Mouse (Mus musculus): Measurements from ENCODE around the gene Zfp451.
"Not testable (repeated sequence)": the region's sequence is repeated elsewhere in the genome, so short reads cannot be mapped to it uniquely, and the experiment has no call there.

The Zfp451 gene

DNA sequence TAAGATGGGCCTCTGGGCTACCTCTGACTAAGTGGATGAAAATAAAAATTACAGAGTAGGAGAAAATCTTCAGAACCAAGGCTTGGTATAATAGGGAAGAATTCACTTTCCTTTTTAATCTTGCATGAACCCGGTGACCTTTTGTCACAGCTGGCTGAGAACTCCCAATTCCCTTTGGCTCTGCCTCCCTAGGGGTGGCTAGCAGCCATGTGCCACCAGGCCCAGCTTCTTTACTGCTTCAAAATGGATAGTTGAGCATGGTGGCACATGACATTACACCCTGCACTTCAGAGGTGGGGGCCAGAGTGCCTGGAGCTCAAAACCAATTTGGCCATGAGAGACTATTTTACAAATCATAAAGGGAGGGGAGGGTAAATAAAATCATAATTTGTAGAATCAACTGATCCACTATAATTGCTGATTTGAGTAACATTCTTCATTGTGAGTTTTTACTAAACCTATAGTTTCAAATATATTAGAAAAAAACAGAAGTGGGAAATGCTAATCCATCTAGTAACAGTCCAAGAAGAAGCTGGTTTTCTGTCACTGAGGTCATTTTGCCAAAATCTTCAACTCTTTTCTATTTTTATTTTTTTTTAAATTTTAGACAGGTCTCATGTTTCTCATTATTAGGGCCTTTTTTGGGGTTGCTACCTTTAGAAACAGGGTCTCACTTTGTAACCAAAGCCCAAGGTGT is 46.2 kb downstream of the Zfp451 start:
- DNase-seq (ENCODE audit: low read depth, low spot score): no peak
- no peaks in the 10 kb centered on the region for H3K27me3 ChIP-seq (ENCODE audit: control insufficient read depth, insufficient read depth, low read length, poor library complexity, severe bottlenecking)
- peaks cover 6% of the 10 kb centered on the region for H3K36me3 ChIP-seq (ENCODE audit: control insufficient read depth, insufficient read depth, low read length, poor library complexity, severe bottlenecking)

DNA sequence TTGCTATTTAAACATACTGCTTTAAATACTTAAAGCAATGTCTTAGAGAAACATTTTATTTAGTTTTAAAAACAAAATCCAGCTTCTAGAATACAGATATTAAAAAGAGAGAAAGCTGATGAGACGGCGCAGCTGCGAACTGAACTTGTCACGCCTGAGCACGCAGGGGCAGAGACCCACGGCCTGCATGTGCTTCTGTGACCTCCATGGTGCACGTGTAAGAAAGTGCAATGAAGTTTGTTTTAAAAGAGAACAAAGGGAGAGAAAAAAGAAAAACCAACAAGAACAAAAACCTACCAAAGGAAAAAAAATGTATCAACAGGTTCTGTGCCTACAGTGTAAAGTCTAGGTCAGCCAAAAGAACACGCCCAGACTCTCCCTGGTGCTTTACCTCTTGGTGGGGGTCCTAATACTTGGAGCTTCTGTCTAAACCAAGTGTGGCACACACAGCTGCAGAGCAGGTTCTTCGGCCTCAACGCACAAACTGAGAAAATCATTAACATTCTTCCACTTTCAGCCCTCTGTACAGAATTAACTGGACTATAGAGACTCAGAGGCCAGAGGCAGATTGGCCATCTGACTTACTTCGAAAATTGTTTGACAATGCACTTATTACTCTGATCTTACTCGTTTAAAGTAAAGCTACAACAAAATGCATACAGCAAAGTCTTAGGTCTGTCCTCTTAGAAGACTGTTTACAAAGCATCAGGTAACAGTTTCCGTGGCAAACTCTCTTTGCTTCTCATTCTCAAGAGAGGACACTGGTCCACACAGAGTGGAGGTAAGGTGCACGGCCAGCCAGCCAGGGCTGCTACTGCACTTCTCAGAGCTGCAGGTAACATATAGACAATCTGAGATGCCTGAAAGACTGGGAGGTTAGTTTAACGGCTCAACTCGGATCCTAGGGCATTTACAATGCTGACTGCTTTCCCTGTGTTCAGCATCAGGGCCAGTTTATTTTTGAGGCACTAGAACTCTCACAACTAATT is 47.6 kb downstream of the Zfp451 start:
- no peaks in the 10 kb centered on the region for H3K27me3 ChIP-seq (ENCODE audit: control insufficient read depth, insufficient read depth, low read length, poor library complexity, severe bottlenecking)
- no peak for DNase-seq (ENCODE audit: low read depth, low spot score)
- H3K36me3 ChIP-seq (ENCODE audit: control insufficient read depth, insufficient read depth, low read length, poor library complexity, severe bottlenecking): peaks cover 4% of the 10 kb centered on the region

DNA sequence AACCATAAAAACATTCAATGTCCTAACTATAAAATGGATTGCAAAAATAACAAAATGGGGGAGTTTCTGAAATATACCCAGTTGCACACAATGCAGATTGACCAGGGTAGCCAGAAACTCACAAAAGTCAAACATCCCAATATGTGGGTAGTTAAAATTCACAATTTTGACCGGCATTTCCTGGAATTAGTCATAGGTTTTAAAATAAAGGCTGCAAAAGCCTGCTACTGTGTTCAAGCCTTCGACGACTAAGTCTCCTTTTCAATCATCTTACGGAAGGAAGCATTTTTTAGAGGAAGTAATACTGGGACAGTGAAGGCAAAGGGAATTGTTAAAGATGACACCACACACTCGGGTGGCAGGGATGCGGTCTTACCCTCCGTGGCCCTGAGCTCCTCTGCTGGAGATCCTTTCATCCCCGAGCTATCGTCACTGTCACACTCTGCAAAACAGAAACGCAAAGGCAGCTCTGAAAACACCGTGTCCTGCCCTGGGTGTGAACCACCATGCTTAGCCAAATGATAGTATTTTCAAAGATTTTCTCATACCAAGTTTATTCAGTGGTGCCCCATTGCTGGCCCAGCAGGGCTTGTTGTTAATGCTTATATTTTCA is 48.8 kb downstream of the Zfp451 start:
- Histone ChIP-seq H3K36me3 (ENCODE audit: control insufficient read depth, insufficient read depth, low read length, poor library complexity, severe bottlenecking) (peaks cover 4% of the 10 kb centered on the region), H3K27me3 (ENCODE audit: control insufficient read depth, insufficient read depth, low read length, poor library complexity, severe bottlenecking) (no peaks in the 10 kb centered on the region)
- DNase-seq (ENCODE audit: low read depth, low spot score): no peak

DNA sequence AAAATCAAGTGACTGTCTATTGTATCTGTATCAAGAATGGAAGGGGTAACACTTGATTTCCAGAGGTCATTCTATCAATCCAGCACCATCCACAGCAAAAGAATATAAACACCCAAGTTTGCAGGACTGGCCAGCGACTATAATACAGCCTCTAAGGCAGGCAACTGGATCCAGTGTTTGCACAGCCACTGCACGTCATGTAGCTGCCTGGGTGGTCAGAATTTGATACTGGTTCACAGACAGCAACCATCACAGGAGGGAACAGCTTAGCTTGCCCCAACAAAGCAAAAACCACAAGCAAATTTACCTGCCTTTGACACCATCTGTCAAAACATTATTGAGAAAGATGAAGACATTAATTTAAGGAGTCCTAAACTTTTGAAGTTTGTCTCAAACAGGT is 50.6 kb downstream of the Zfp451 start:
- Histone ChIP-seq H3K27me3 (ENCODE audit: control insufficient read depth, insufficient read depth, low read length, poor library complexity, severe bottlenecking) (no peaks in the 10 kb centered on the region), H3K36me3 (ENCODE audit: control insufficient read depth, insufficient read depth, low read length, poor library complexity, severe bottlenecking) (peaks cover 4% of the 10 kb centered on the region; the same call in 1 of the 2 replicates)
- DNase-seq (ENCODE audit: low read depth, low spot score): no peak

DNA sequence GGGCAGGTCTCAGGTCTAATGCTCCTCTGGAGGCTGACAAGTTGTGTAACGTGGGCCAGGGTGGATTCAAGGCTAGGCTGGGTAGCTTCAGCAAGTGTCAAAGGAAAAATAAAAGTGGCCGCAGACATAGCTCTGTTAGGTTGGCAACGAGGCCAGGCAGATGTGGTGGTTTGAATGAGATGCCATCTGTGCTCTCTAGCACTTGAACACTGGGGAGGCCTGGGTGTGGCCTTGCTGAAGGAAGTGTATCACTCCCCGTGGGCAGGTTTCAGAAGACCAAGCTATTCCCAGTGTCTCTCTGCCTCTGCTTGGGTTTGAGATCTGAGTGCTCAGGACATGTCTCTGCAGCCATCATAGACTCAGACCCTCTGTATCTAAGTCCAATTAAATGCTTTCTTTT is 55.9 kb downstream of the Zfp451 start:
- no peak for DNase-seq (ENCODE audit: low read depth, low spot score)
- no peaks in the 10 kb centered on the region for H3K27me3 ChIP-seq (ENCODE audit: control insufficient read depth, insufficient read depth, low read length, poor library complexity, severe bottlenecking)
- H3K36me3 ChIP-seq (ENCODE audit: control insufficient read depth, insufficient read depth, low read length, poor library complexity, severe bottlenecking): no peaks in the 10 kb centered on the region

DNA sequence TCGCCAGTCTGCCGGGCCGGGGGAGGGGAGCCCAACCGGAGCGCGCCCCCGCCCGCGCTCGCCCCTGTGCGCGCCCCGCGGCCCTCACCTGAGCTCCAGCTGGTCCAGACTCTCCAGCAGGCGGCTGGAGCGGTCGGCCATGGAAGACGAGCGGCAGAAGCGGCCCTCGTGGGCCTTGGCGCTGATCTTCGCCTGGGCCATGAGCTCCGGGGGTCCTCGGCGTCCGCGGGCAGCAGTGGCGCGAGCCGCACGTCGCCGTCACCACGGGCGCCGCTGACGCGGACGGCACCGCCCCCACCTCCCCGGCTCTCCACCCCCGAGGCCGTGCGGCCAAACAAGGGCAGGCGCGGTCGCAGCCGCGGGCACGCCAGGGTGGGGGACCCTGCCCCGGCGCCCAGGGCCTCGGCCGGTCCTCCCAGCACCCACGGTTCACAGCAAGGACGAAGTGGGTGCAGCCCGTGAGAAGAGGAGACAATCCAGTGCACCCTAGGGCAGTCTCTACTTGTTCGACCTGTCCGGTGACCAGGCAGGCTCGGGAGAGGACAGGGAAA is 56.8 kb downstream of the Zfp451 start, which contains the start of gene Bag2:
Bag2 (minus strand) TSS at position 305 of the 551 bp plus-strand sequence.
- H3K27me3 ChIP-seq (ENCODE audit: control insufficient read depth, insufficient read depth, low read length, poor library complexity, severe bottlenecking): no peaks in the 10 kb centered on the region
- DNase-seq (ENCODE audit: low read depth, low spot score): peak; percentile 40
- H3K36me3 ChIP-seq (ENCODE audit: control insufficient read depth, insufficient read depth, low read length, poor library complexity, severe bottlenecking): no peaks in the 10 kb centered on the region

DNA sequence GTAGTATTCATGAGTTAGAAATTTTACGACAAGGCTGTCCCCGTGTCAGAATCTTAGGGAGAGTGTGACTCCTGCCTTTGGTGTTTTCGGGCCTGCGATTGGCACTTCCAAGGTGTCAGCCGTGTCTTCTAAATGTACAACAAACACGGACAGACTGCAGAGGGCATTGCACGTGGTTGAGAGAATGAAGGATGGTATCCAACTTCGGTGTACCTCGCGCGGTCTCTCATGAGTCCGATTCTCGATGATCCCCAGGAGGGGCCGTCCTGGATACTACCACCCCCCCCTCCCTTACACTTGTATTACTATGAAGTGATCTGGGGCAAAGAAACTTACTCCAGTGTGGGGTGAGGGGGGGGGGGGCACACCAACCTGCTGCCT is 57.4 kb downstream of the Zfp451 start:
- Histone ChIP-seq H3K36me3 (ENCODE audit: control insufficient read depth, insufficient read depth, low read length, poor library complexity, severe bottlenecking) (no peaks in the 10 kb centered on the region), H3K27me3 (ENCODE audit: control insufficient read depth, insufficient read depth, low read length, poor library complexity, severe bottlenecking) (no peaks in the 10 kb centered on the region)
- peak; percentile 23 for DNase-seq (ENCODE audit: low read depth, low spot score)

DNA sequence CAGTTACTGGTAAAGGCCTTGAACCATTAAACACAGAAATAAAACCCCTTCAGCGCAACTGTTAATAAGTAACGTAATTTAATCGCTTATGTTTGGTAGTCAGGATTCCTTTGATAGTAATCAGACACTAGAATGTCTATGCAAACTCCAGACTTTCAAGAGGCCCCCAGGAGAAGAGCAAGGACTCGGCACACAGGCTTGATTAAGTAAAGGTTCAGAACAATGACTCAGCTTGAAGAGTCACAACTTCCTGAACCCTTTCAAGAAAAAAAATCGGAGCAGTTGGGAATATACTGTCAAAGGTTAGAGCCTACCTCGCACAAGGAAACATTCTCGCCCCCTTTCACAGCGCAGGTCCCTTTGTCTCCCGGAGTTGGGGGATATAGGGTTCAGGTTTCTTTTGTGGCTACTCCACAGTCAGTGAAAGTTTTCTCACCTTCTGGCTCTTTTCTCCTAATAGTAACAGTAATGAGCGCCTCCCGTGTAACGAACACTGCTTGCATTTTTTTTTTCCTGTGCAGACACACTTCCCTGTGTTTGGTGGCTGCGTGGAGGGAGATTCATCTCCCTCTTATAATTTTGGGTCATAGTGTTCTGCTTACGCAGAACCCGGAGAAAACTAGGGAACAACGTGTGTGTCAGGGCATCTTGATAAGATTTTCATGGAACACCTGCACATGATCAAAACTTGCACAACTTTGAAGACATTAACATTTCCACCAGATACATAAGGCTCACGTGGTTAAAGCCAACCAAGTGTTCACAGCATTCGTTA is 58.0 kb downstream of the Zfp451 start:
- DNase-seq (ENCODE audit: low read depth, low spot score): no peak
- no peaks in the 10 kb centered on the region for H3K27me3 ChIP-seq (ENCODE audit: control insufficient read depth, insufficient read depth, low read length, poor library complexity, severe bottlenecking)
- no peaks in the 10 kb centered on the region for H3K36me3 ChIP-seq (ENCODE audit: control insufficient read depth, insufficient read depth, low read length, poor library complexity, severe bottlenecking)

DNA sequence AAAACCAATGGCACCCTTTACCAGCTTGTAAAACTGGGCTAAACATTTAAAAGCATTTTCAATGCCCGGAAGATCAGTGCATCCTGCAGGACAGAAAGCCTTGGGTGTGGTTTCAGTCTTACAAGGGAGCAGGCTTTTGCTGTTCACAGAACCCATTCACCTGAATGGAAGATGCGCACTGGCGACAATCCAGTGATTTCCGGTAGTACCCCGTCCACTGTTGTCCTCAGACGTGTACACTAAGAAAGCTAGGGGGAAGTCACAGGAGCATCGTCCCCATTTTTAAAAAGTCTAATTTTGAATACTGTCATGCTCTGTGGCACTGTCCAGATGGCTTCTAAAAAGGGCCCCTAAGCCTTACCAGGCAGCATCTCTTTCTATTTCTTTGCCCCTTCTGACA is 58.6 kb downstream of the Zfp451 start:
- no peak for DNase-seq (ENCODE audit: low read depth, low spot score)
- H3K27me3 ChIP-seq (ENCODE audit: control insufficient read depth, insufficient read depth, low read length, poor library complexity, severe bottlenecking): no peaks in the 10 kb centered on the region
- H3K36me3 ChIP-seq (ENCODE audit: control insufficient read depth, insufficient read depth, low read length, poor library complexity, severe bottlenecking): no peaks in the 10 kb centered on the region

DNA sequence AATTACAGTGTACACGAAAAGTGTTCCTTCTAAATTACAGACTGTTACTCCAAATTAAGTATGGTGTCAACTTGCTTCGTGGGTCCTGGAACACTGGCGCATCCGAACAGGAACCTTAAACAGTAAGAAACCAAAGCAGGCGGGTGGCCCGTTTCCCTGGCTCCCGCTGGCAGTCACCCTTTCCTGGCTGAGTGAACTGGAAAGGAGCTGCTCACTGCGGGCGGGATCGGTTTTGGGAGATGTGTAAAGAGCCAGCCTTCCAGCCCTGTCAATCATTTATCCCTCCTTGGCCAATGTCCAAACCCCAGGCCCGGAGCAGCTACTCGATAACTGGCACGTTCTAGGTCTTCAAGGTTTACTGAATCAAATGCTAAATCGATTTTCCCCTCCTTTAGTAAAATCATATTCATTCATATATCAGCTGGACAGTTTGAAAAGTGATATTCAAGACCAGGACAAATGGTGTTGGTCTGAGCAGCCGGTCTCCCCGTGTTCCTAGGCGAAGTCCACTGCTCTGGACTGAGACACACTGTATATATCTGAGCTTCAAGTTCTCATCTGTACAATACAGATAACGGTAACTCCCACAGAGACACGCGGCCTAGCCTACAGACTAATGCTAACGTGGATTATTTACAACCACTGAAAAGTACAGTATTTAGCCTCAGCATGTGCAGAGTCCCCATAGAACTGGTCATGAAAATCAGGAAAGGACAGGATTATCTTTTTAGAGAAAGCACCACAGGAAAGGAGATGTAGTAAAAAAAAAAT is 59.2 kb downstream of the Zfp451 start:
- no peak for DNase-seq (ENCODE audit: low read depth, low spot score)
- no peaks in the 10 kb centered on the region for H3K36me3 ChIP-seq (ENCODE audit: control insufficient read depth, insufficient read depth, low read length, poor library complexity, severe bottlenecking)
- H3K27me3 ChIP-seq (ENCODE audit: control insufficient read depth, insufficient read depth, low read length, poor library complexity, severe bottlenecking): no peaks in the 10 kb centered on the region

DNA sequence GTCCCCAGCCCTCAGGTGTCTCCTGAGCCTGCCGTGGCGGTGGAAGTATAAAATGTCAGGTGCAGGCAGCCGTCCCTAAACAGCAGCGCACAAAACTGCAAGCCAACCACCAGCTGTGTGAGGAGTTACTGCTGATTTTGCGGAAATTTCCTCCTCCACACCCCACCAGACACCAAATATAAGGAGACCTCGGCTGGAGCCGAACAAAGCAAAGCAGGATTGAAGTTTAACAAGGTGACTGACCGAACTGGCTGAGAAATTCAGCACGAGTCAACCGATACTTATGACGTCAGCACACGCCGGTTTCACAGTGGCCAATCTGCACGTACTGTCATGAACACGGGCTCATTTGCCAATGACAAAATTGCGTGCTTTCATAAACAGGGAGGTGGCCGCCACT is 60.3 kb downstream of the Zfp451 start:
- no peaks in the 10 kb centered on the region for H3K27me3 ChIP-seq (ENCODE audit: control insufficient read depth, insufficient read depth, low read length, poor library complexity, severe bottlenecking)
- no peaks in the 10 kb centered on the region for H3K36me3 ChIP-seq (ENCODE audit: control insufficient read depth, insufficient read depth, low read length, poor library complexity, severe bottlenecking)
- no peak for DNase-seq (ENCODE audit: low read depth, low spot score)

DNA sequence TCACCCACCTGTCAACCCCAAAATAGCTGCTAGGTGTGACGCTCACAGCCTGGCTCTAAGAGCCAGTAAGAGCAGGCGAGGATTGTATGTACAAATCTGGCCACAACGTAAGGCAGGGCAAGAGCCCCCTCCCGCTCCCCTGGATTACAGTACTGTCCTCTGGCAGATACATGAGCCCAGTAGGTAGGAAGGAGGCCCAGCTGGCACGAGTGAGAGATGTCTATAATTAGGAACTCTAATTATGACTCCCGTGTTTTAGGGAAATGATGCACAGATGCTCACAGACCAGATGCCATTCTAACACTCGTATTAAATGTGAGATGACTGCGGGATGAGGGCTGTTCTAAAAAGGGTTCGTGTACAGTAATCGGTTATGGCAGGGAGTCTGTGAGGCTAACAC is 63.1 kb downstream of the Zfp451 start:
- H3K36me3 ChIP-seq (ENCODE audit: control insufficient read depth, insufficient read depth, low read length, poor library complexity, severe bottlenecking): no peaks in the 10 kb centered on the region
- DNase-seq (ENCODE audit: low read depth, low spot score): no peak
- H3K27me3 ChIP-seq (ENCODE audit: control insufficient read depth, insufficient read depth, low read length, poor library complexity, severe bottlenecking): no peaks in the 10 kb centered on the region

DNA sequence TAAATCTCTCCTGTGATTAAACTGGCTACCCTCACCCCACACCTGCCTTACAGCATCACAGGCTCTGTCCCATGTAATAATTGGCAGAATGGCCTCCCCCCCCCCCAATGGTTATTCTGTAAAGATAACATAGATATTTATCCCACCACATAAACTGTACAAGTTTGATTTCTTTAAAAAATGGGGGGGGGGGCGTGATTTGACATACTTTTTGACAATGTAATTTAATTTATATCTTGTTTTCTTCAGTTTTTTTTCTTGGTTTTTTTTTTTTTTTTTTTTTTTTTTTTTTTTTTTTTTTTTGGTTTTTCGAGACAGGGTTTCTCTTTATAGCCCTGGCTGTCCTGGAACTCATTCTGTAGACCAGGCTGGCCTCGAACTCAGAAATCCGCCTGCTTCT is 64.7 kb downstream of the Zfp451 start:
- DNase-seq (ENCODE audit: low read depth, low spot score); H3K36me3 ChIP-seq (ENCODE audit: control insufficient read depth, insufficient read depth, low read length, poor library complexity, severe bottlenecking); H3K27me3 ChIP-seq (ENCODE audit: control insufficient read depth, insufficient read depth, low read length, poor library complexity, severe bottlenecking): not testable (repeated sequence)

Data from splenic B cell, adult 2 months (primary cell).